Mouse (Mus musculus): Measurements from ENCODE around the gene Mov10l1.

GRCm38 (mm10) chr15:89063536-89063935, 80.8 kb downstream of the Mov10l1 start:
- TF ChIP-seq CTCF (IDR thresholded peaks at IDR 0.05; ENCODE audit: low read depth, low read length) (no peak), GATA2 (IDR thresholded peaks at IDR 0.05; ENCODE audit: borderline replicate concordance, low read depth, low read length) (no peak)
